Mouse (Mus musculus): ENCODE measurements around the gene Stk38l. TPM values are rescaled to one million over a fixed set of nuclear protein-coding genes. Genes with fewer than 3 reads are reported as not detected.

The Stk38l gene
- polyA plus RNA-seq, 1 experiment = 0.09 TPM

- Histone ChIP-seq H3K9me3 (ENCODE audit: control insufficient read depth, low read length) (no peaks in the 10 kb centered on the region), H3K27me3 (ENCODE audit: control insufficient read depth) (no peaks in the 10 kb centered on the region), H3K4me1 (ENCODE audit: control insufficient read depth) (no peaks in the 10 kb centered on the region; the same call in 1 of the 2 replicates), H3K4me3 (replicated peaks) (no peak overlapping the region), H3K36me3 (ENCODE audit: control insufficient read depth) (no peaks in the 10 kb centered on the region)
- no peak for TF ChIP-seq TAL1 (IDR thresholded peaks at IDR 0.05; ENCODE audit: low read length)
- TF ChIP-seq GATA1 (IDR thresholded peaks at IDR 0.05; ENCODE audit: low read length) = no peak
Observed at GRCm38 (mm10) chr6:146746577-146746976, 21.8 kb downstream of the Stk38l start.

DNA sequence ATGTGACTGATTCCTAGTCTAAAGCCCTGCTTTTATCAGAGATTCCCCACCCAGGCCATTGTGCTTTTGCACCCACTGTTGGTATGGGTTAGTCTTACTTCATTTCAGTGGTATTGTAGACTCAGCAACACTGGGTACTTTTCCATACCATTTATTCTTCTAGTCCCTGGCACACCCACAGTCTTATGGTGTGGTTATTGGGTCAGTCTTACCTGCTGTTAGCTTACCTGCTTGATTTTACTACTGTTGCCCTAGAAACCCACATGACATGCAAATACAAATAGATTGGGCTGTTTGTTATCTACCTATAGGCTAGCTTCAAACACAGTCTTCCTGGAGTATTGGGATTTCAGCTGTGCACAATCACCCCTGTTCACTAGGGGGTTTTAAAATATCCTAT lies 22.3 kb downstream of the Stk38l start:
- H3K9me3 ChIP-seq (ENCODE audit: control insufficient read depth, low read length) = no peaks in the 10 kb centered on the region
- no peak overlapping the region for H3K4me3 ChIP-seq (replicated peaks)
- no peaks in the 10 kb centered on the region for H3K36me3 ChIP-seq (ENCODE audit: control insufficient read depth)
- TF ChIP-seq GATA1 (IDR thresholded peaks at IDR 0.05; ENCODE audit: low read length) (no peak), TAL1 (IDR thresholded peaks at IDR 0.05; ENCODE audit: low read length) (no peak)
- H3K4me1 ChIP-seq (ENCODE audit: control insufficient read depth) = no peaks in the 10 kb centered on the region; the same call in 1 of the 2 replicates
- H3K27me3 ChIP-seq (ENCODE audit: control insufficient read depth) = no peaks in the 10 kb centered on the region

GRCm38 (mm10) chr6:146748271-146748670 lies 23.5 kb downstream of the Stk38l start:
- no peaks in the 10 kb centered on the region for H3K27me3 ChIP-seq (ENCODE audit: control insufficient read depth)
- H3K4me1 ChIP-seq (ENCODE audit: control insufficient read depth) = no peaks in the 10 kb centered on the region; the same call in 1 of the 2 replicates
- H3K36me3 ChIP-seq (ENCODE audit: control insufficient read depth) = no peaks in the 10 kb centered on the region
- TF ChIP-seq TAL1 (IDR thresholded peaks at IDR 0.05; ENCODE audit: low read length) = no peak
- no peak for TF ChIP-seq GATA1 (IDR thresholded peaks at IDR 0.05; ENCODE audit: low read length)
- H3K9me3 ChIP-seq (ENCODE audit: control insufficient read depth, low read length) = no peaks in the 10 kb centered on the region
- no peak overlapping the region for H3K4me3 ChIP-seq (replicated peaks)

- H3K36me3 ChIP-seq (ENCODE audit: control insufficient read depth) = no peaks in the 10 kb centered on the region
- no peaks in the 10 kb centered on the region for H3K9me3 ChIP-seq (ENCODE audit: control insufficient read depth, low read length)
- no peak overlapping the region for H3K4me3 ChIP-seq (replicated peaks)
- H3K27me3 ChIP-seq (ENCODE audit: control insufficient read depth) = no peaks in the 10 kb centered on the region
- no peak for TF ChIP-seq GATA1 (IDR thresholded peaks at IDR 0.05; ENCODE audit: low read length)
- no peak for TF ChIP-seq TAL1 (IDR thresholded peaks at IDR 0.05; ENCODE audit: low read length)
- peaks cover 8% of the 10 kb centered on the region for H3K4me1 ChIP-seq (ENCODE audit: control insufficient read depth)
Observed at GRCm38 (mm10) chr6:146751671-146752070, 26.9 kb downstream of the Stk38l start.

- TF ChIP-seq TAL1 (IDR thresholded peaks at IDR 0.05; ENCODE audit: low read length) = no peak
- no peak for TF ChIP-seq GATA1 (IDR thresholded peaks at IDR 0.05; ENCODE audit: low read length)
- Histone ChIP-seq H3K4me3 (replicated peaks) (no peak overlapping the region), H3K4me1 (ENCODE audit: control insufficient read depth) (peaks cover 8% of the 10 kb centered on the region), H3K27me3 (ENCODE audit: control insufficient read depth) (no peaks in the 10 kb centered on the region), H3K9me3 (ENCODE audit: control insufficient read depth, low read length) (no peaks in the 10 kb centered on the region), H3K36me3 (ENCODE audit: control insufficient read depth) (no peaks in the 10 kb centered on the region)
Observed at GRCm38 (mm10) chr6:146752178-146752577, 27.4 kb downstream of the Stk38l start.

DNA sequence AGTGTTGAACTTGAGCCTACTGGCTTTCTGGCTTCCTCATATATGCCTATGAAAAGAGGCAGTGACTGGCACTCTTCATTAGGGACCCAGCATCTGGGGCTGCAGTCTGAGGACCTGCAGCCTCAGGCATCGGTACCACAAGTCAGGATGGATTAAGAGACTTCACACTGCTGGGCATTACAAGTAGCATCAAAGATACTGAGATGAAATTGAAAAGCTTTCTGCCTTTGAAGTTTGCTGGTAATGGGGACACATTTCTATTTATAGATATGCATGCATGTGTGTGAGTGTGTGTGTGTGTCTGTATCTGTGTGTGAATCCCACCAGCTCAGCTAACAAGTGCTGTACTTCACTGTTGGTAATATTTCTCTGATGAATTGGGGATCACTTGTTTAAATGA lies 27.8 kb downstream of the Stk38l start:
- TF ChIP-seq TAL1 (IDR thresholded peaks at IDR 0.05; ENCODE audit: low read length) = no peak
- Histone ChIP-seq H3K27me3 (ENCODE audit: control insufficient read depth) (no peaks in the 10 kb centered on the region), H3K36me3 (ENCODE audit: control insufficient read depth) (no peaks in the 10 kb centered on the region), H3K4me3 (replicated peaks) (no peak overlapping the region), H3K9me3 (ENCODE audit: control insufficient read depth, low read length) (no peaks in the 10 kb centered on the region), H3K4me1 (ENCODE audit: control insufficient read depth) (peaks cover 8% of the 10 kb centered on the region)

DNA sequence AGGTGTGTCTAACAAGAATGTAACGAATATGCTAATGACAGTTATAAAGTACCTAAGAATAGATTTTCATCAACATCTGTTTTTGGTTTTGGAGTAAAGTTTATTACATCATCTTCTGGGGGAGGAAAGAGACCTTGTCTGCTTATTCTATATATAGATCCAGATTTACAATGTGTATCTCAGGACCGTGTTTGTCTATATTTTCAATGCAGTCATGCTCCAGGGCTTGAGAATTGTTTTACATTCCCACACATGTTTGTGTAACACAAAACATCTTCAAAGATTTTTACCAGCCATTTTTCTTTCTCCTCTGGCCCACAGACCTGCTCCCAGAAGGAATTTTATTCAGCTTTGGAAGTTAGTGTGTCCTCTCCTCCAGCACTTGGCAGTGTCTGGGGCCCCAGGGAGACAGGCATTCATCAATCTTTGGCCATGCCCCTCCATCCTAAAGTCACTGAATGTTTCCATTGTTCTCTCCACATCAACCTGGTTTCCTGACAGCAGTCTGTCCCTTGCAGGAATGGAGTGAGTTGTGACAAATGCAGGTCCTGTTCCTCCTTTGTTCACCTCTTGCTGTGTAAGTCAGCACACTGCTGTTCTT lies 28.9 kb downstream of the Stk38l start:
- H3K36me3 ChIP-seq (ENCODE audit: control insufficient read depth) = no peaks in the 10 kb centered on the region
- H3K4me3 ChIP-seq (replicated peaks) = no peak overlapping the region
- no peaks in the 10 kb centered on the region for H3K9me3 ChIP-seq (ENCODE audit: control insufficient read depth, low read length)
- H3K4me1 ChIP-seq (ENCODE audit: control insufficient read depth) = peaks cover 8% of the 10 kb centered on the region
- H3K27me3 ChIP-seq (ENCODE audit: control insufficient read depth) = no peaks in the 10 kb centered on the region
- no peak for TF ChIP-seq TAL1 (IDR thresholded peaks at IDR 0.05; ENCODE audit: low read length)

DNA sequence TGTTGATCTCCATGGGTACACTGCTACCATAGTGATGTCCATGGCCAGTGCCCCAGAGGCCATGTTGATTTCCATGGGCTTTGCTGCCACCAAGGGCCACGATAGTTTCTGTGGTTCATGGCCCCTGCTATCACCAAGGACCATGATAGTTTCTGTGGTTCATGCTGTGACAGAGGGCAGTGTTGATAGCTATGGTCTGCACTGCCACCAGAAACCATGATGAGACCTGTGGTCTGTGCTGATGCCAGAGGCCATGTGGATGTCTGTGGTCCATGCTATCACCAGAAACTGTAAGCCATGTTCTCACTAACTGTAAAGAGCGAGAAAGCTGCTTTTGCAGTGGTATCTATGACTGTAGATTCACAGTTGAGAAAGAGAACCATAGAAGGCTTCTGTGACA lies 30.3 kb downstream of the Stk38l start:
- Histone ChIP-seq H3K4me1 (ENCODE audit: control insufficient read depth) (peaks cover 8% of the 10 kb centered on the region), H3K36me3 (ENCODE audit: control insufficient read depth) (peaks cover 1% of the 10 kb centered on the region; the same call in 1 of the 2 replicates), H3K4me3 (replicated peaks) (no peak overlapping the region), H3K9me3 (ENCODE audit: control insufficient read depth, low read length) (no peaks in the 10 kb centered on the region), H3K27me3 (ENCODE audit: control insufficient read depth) (no peaks in the 10 kb centered on the region)
- TF ChIP-seq TAL1 (IDR thresholded peaks at IDR 0.05; ENCODE audit: low read length) (no peak), GATA1 (IDR thresholded peaks at IDR 0.05; ENCODE audit: low read length) (no peak)

- Histone ChIP-seq H3K36me3 (ENCODE audit: control insufficient read depth) (peaks cover 3% of the 10 kb centered on the region; the same call in 1 of the 2 replicates), H3K9me3 (ENCODE audit: control insufficient read depth, low read length) (no peaks in the 10 kb centered on the region)
- TF ChIP-seq TAL1 (IDR thresholded peaks at IDR 0.05; ENCODE audit: low read length) = no peak
- no peak for TF ChIP-seq GATA1 (IDR thresholded peaks at IDR 0.05; ENCODE audit: low read length)
Observed at GRCm38 (mm10) chr6:146755679-146756078, 30.9 kb downstream of the Stk38l start.

GRCm38 (mm10) chr6:146759027-146759426 lies 34.2 kb downstream of the Stk38l start:
- Histone ChIP-seq H3K4me1 (ENCODE audit: control insufficient read depth) (peaks cover 8% of the 10 kb centered on the region), H3K4me3 (replicated peaks) (no peak overlapping the region), H3K36me3 (ENCODE audit: control insufficient read depth) (peaks cover 3% of the 10 kb centered on the region; the same call in 1 of the 2 replicates), H3K9me3 (ENCODE audit: control insufficient read depth, low read length) (no peaks in the 10 kb centered on the region), H3K27me3 (ENCODE audit: control insufficient read depth) (no peaks in the 10 kb centered on the region)
- TF ChIP-seq GATA1 (IDR thresholded peaks at IDR 0.05; ENCODE audit: low read length) (no peak), TAL1 (IDR thresholded peaks at IDR 0.05; ENCODE audit: low read length) (no peak)

More at GRCm38 (mm10) chr6:146755679-146756078, 30.9 kb downstream of the Stk38l start:
- no peaks in the 10 kb centered on the region for H3K27me3 ChIP-seq (ENCODE audit: control insufficient read depth)
- H3K4me1 ChIP-seq (ENCODE audit: control insufficient read depth) = peaks cover 8% of the 10 kb centered on the region
- no peak overlapping the region for H3K4me3 ChIP-seq (replicated peaks)
